Mouse (Mus musculus) G1E (cell line): Measurements from ENCODE around the gene Dennd2d.

Experiments
- CTCF ChIP-seq: IDR thresholded peaks from 2 replicates; pipeline ENCODE4 v1.5.1; 2012; ENCODE audit warnings: low read depth, low read length, inconsistent platforms, mixed read lengths
- GATA1 ChIP-seq: IDR thresholded peaks from 2 replicates; pipeline ENCODE4 v1.6.1; 2012; ENCODE audit warnings: borderline replicate concordance, low read length, inconsistent platforms, mixed read lengths
- POLR2AphosphoS5 ChIP-seq: IDR thresholded peaks from 2 replicates; pipeline ENCODE4 v1.6.1; 2012; ENCODE audit warnings: low read depth, low read length, inconsistent platforms; ENCODE audit not compliant: insufficient replicate concordance
- TAL1 ChIP-seq: conservative IDR thresholded peaks from 2 replicates; pipeline ENCODE4 v1.6.1; 2012; ENCODE audit warnings: low read depth, low read length, inconsistent platforms, mixed read lengths

- TF ChIP-seq CTCF (no peak), TAL1 (no peak), GATA1 (no peak), POLR2AphosphoS5 (no peak)
Observed at GRCm38 (mm10) chr3:106547171-106547923, 65.1 kb downstream of the Dennd2d start, which contains the start of the genes Dram2 and Cept1.
